Mouse (Mus musculus) macrophage (primary cell): Measurements from ENCODE around the gene Scrg1. TPM values are rescaled to one million over a fixed set of nuclear protein-coding genes. Genes with fewer than 3 reads are reported as not detected.
"Not testable (repeated sequence)": the region's sequence is repeated elsewhere in the genome, so short reads cannot be mapped to it uniquely, and the experiment has no call there.

ENCODE experiments used
- H3K27ac ChIP-seq: fragments of 350-480 bp; formaldehyde crosslinking; 2 replicates; pipeline ENCODE4 v1.9.0; 2021
- H3K36me3 ChIP-seq: fragments of 350-480 bp; formaldehyde crosslinking; 2 replicates; pipeline ENCODE4 v1.9.0; 2021; ENCODE audit errors: inconsistent target
- H3K4me3 ChIP-seq: fragments of 350-480 bp; formaldehyde crosslinking; 2 replicates; pipeline ENCODE4 v1.9.0; 2021; ENCODE audit errors: inconsistent target
- H3K79me2 ChIP-seq: fragments of 350-480 bp; formaldehyde crosslinking; 2 replicates; pipeline ENCODE4 v1.9.0; 2021; ENCODE audit errors: inconsistent target
- WGBS: methylation state at CpG from one replicate; pipeline ENCODE4 v1.1.7; 2026; ENCODE audit warnings: inconsistent platforms; ENCODE audit not compliant: missing documents; 5-methylcytosine and 5-hydroxymethylcytosine counted together
- polyA plus RNA-seq: library from polyadenylated mRNA; stranded (reverse); fragments of 250-400 nt; gene quantifications from 3 replicates; pipeline ENCODE4 v1.2.4, GENCODE M21; 2018; ENCODE audit warnings: inconsistent platforms

Scrg1 gene
- polyA plus RNA-seq, 1 experiment from 2014 or later, result not detected

DNA sequence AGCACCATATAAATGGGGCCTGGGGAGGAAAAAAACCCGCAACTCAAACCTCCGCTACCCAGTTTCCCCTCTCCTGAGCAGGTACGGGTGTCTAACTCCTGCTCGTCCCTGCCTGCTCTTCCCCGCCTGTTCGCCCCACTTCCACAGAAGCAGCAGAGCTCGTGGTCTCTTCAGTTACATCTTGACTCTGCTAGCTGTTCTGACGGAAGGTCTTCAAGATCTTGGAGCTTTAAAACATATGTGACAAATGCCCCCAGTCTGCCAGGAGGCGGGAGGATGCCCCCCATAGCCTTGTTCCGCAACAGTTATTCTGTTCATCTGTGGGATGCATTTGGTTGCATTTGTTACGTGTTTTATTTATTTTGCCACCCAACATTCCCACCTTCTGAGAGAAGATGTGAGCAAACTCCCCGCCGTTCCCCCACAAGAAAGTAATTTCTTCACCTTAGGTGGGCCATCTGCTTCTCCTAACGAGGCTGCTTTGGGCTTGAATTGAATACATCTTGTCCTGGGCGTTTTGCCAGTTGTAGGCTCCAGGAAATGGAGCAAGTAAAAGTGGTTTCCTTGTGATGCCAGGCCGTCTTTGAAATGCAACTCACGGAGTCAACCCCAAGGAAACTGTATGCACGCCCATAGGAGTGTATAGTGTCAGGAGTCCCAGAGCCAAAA, 19.8 kb upstream of the Scrg1 start:
- no peaks in the 10 kb centered on the region for H3K79me2 ChIP-seq
- WGBS, result 27% methylated on average over 18 of the region's 18 CpGs
- no peak overlapping the region for H3K4me3 ChIP-seq
- H3K36me3 ChIP-seq, result no peaks in the 10 kb centered on the region
- no peak overlapping the region for H3K27ac ChIP-seq

GRCm38 (mm10) chr8:57436437-57436796, 19.3 kb upstream of the Scrg1 start:
- H3K79me2 ChIP-seq, result no peaks in the 10 kb centered on the region
- H3K4me3 ChIP-seq, result no peak overlapping the region
- WGBS, result 59% methylated on average over 9 of the region's 9 CpGs
- no peaks in the 10 kb centered on the region for H3K36me3 ChIP-seq
- no peak overlapping the region for H3K27ac ChIP-seq

- H3K27ac ChIP-seq, result no peak overlapping the region
- WGBS, result 47% methylated on average over 4 of the region's 4 CpGs
- H3K36me3 ChIP-seq, result no peaks in the 10 kb centered on the region
- no peak overlapping the region for H3K4me3 ChIP-seq
- no peaks in the 10 kb centered on the region for H3K79me2 ChIP-seq
Measured at GRCm38 (mm10) chr8:57441131-57441530, 14.6 kb upstream of the Scrg1 start.

DNA sequence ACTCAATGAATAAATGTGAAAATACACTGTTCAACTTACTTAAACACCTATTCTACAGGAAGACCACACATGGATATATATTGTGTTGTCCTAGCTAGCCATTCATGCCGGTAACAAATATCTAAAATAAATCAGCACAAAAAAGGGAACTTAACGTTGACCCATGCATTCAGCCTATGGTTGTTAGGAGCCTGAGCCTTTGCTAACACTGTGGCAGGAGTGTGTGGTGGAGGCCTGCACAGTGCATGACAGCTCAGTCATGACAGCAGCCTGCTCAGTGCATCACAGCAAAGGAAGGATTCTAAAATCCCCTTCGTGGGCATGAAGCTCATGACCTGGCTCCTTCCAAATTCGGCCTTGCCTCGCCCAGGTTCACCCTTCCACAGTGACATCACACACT, 14.2 kb upstream of the Scrg1 start:
- Histone ChIP-seq H3K4me3 (no peak overlapping the region), H3K36me3 (no peaks in the 10 kb centered on the region), H3K79me2 (no peaks in the 10 kb centered on the region), H3K27ac (no peak overlapping the region)
- WGBS, result 41% methylated on average over 5 of the region's 5 CpGs

GRCm38 (mm10) chr8:57443289-57443688, 12.4 kb upstream of the Scrg1 start:
- Histone ChIP-seq H3K79me2 (no peaks in the 10 kb centered on the region), H3K27ac (no peak overlapping the region), H3K36me3 (no peaks in the 10 kb centered on the region), H3K4me3 (no peak overlapping the region)
- 59% methylated on average over 4 of the region's 4 CpGs for WGBS

DNA sequence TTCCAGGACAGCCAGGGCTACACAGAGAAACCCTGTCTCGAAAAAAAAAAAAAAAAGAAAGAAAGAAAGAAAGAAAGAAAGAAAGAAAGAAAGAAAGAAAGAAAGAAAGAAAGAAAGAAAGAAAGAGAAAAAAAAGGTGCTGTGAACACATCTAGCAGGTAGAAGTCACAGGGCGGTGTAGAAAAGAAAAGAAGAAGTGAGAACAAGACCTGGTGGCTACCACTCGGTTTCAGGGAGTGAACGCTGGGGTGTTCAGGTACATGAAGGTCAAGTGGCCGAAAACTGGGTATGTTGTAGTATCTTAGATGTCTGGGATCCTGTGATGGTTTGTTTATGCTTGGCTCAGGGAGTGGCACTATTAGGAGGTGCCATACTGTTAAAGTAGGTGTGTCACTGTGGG, 9.8 kb upstream of the Scrg1 start:
- H3K27ac ChIP-seq, H3K4me3 ChIP-seq, H3K36me3 ChIP-seq, H3K79me2 ChIP-seq: not testable (repeated sequence)
- 88% methylated on average over 4 of the region's 5 CpGs for WGBS

DNA sequence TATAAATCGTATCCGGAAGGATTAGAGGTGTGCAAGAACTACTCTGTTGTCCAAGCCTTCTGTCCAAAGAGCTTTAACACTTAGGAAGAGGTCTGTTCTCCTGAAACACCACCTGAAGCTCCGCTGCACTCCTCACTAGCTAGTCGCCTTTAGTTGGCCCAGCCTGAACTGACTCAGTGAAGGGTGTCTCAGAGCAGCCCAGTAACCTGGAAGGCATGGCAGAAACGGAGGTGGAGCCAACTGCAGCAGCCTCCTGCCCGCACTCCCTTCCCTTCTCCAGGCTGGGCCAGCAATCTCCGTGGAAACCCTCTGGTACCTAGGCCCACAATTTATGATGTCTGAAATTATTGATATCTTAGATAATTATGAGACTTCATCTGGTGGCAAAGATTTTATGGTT, 5.0 kb upstream of the Scrg1 start:
- WGBS, result 98% methylated on average over 7 of the region's 7 CpGs
- Histone ChIP-seq H3K36me3 (no peaks in the 10 kb centered on the region), H3K79me2 (no peaks in the 10 kb centered on the region), H3K27ac (no peak overlapping the region), H3K4me3 (no peak overlapping the region)

- H3K36me3 ChIP-seq, result no peaks in the 10 kb centered on the region
- no peaks in the 10 kb centered on the region for H3K79me2 ChIP-seq
- H3K27ac ChIP-seq, result no peak overlapping the region
- WGBS, result 93% methylated on average over 4 of the region's 4 CpGs
- no peak overlapping the region for H3K4me3 ChIP-seq
Measured at GRCm38 (mm10) chr8:57451896-57452295, 3.8 kb upstream of the Scrg1 start.

DNA sequence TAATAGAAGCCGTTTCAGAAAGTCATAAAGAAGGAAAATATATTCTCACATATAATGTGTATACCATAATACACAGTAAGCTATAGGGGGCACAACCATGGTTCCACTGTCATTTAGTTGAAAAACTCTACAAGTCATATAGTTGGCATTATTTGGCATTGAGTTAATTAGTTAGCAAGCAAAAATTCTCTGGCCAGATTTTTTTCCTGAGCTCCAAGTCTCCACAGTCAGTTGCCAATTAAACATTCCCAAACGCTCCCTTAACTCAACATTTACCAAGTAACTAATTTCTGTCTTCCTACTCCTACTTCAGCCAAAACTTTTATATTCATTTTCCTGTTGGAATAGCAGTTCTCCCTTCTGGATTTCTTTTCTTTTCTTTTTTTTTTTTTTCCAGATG, 2.4 kb upstream of the Scrg1 start:
- H3K79me2 ChIP-seq, result no peaks in the 10 kb centered on the region
- no peaks in the 10 kb centered on the region for H3K36me3 ChIP-seq

GRCm38 (mm10) chr8:57457152-57457551, 1.4 kb downstream of the Scrg1 start:
- Histone ChIP-seq H3K79me2 (no peaks in the 10 kb centered on the region), H3K4me3 (no peak overlapping the region), H3K36me3 (no peaks in the 10 kb centered on the region), H3K27ac (no peak overlapping the region)
- 93% methylated on average over 6 of the region's 6 CpGs for WGBS

More for the DNA sequence above, 2.4 kb upstream of the Scrg1 start:
- Histone ChIP-seq H3K27ac (no peak overlapping the region), H3K4me3 (no peak overlapping the region)
- 96% methylated on average over 2 of the region's 2 CpGs for WGBS

GRCm38 (mm10) chr8:57457942-57458341, 2.2 kb downstream of the Scrg1 start:
- 53% methylated on average over 3 of the region's 3 CpGs for WGBS
- no peaks in the 10 kb centered on the region for H3K79me2 ChIP-seq
- no peak overlapping the region for H3K27ac ChIP-seq
- no peaks in the 10 kb centered on the region for H3K36me3 ChIP-seq
- no peak overlapping the region for H3K4me3 ChIP-seq

DNA sequence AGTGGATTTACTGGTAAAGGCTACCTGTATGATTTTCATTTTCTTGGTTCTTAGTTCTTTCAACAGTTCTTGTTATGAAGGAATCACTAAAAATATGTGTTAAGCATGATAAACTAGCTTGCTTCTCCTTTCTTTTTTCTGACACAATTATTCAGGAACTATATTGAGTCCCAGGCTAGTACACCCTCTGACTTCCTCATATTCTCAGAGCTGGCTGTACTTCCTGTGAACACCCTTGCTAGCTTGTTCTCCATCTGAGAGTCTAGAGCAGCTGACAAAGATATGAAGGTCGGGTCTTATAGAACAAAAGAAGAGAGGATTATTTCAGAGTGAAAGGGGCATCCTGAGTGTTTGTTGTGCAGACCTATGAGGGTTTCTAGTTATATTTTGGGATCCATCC, 7.1 kb downstream of the Scrg1 start:
- Histone ChIP-seq H3K4me3 (no peak overlapping the region), H3K36me3 (no peaks in the 10 kb centered on the region), H3K27ac (peak overlapping the region; percentile 63), H3K79me2 (no peaks in the 10 kb centered on the region)
- WGBS, result 8% methylated on average over 1 of the region's 1 CpGs

GRCm38 (mm10) chr8:57463757-57464156, 8.0 kb downstream of the Scrg1 start:
- H3K79me2 ChIP-seq, result no peaks in the 10 kb centered on the region
- H3K27ac ChIP-seq, result no peak overlapping the region
- WGBS, result 61% methylated on average over 3 of the region's 3 CpGs
- H3K36me3 ChIP-seq, result no peaks in the 10 kb centered on the region
- H3K4me3 ChIP-seq, result no peak overlapping the region

DNA sequence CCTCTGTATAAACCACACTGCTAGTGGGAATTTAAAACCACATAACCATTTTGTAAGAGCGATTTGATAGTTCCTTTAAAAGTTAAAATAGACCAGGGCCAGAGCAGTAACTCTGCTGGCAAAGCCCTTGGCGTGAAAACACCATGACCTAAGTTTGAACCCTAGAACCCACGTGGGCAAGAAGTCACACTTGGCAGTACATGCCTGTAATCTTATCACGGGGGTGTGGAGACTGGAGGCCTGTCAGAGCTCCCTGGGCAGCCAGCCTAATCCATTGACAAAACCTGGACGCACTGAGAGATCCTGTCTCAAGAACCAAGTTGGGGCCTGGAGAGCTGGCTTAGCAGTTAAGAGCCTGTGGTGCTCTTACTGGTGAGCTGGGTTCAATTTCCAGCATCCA, 12.9 kb downstream of the Scrg1 start:
- H3K79me2 ChIP-seq, result no peaks in the 10 kb centered on the region
- H3K4me3 ChIP-seq, result no peak overlapping the region
- 22% methylated on average over 5 of the region's 5 CpGs for WGBS
- no peaks in the 10 kb centered on the region for H3K36me3 ChIP-seq
- H3K27ac ChIP-seq, result no peak overlapping the region

DNA sequence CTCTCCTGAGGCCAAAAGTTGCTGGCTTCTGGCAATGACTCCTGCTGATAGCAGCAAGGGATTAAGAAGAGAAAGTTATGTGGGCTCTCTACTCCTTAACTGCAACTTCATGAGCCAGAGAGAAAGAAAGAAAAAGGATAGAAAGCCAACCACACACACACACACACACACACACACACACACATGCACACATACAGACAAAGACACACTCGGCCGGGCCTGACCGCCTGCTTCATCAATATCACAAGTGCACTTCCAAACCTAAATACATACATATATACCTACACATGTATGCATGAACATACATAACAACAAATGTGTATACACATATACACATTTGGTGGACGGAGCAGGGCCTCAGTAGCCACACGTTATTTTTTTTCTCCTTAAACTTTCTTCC, 15.1 kb downstream of the Scrg1 start:
- Histone ChIP-seq H3K36me3 (no peaks in the 10 kb centered on the region), H3K4me3 (no peak overlapping the region), H3K27ac (no peak overlapping the region), H3K79me2 (no peaks in the 10 kb centered on the region)
- WGBS, result 98% methylated on average over 5 of the region's 5 CpGs

- Histone ChIP-seq H3K4me3 (no peak overlapping the region), H3K79me2 (no peaks in the 10 kb centered on the region), H3K36me3 (no peaks in the 10 kb centered on the region), H3K27ac (no peak overlapping the region)
- 91% methylated on average over 6 of the region's 6 CpGs for WGBS
Measured at GRCm38 (mm10) chr8:57473751-57474150, 18.0 kb downstream of the Scrg1 start.
